Mouse (Mus musculus): ENCODE results near the gene Cpd. TPM values are rescaled to one million over a fixed set of nuclear protein-coding genes. Genes with fewer than 3 reads are reported as not detected.
A peak's percentile ranks its signal among the peaks of the same experiment; 100 is the strongest.

Cpd gene
- polyA plus RNA-seq, 1 experiment from 2014 or later: 5.9 TPM

DNA sequence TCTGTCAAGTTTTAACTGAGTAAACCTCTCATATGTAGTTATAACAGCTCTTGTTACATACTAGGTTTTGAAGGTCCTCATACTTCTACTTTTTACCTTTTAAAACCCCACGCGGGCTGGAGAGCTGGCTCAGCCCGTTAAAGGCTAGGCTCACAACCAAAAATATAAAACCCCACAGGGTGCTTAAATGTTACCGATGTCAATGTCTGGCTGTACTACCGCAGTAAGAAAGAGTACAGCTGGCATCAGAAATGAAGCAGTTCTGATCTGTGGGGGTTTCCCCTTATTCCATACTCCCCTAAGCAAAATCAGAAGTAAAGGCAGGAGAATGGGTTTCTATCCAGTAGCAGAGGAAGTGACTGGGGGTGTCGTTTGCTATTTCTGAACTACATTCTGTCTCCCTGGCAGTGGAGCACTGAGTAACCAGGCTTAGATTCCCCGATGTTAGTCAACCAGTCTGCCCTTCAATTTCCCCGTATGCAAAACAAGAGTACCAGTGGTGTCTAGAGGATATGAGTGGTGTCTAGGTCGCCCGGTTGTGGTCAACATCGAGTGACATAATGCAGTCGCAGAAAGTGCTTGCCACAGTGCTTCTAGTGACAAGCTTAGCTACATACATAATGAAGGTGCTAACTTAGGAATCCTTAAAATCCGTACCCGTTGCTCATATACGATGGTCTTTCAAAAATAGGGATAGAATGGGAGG lies 1.4 kb downstream of the Cpd start:
- H3K27ac ChIP-seq (replicated peaks): no peak overlapping the region
- H3K4me3 ChIP-seq: peak overlapping the region; percentile 93
- H3K4me2 ChIP-seq: peak overlapping the region; percentile 99
- H3K4me1 ChIP-seq (replicated peaks): peaks cover 46% of the 10 kb centered on the region
- H3K36me3 ChIP-seq: no peaks in the 10 kb centered on the region
- 40% methylated on average over 15 of the region's 15 CpGs for WGBS
- H3K9me3 ChIP-seq: no peaks in the 10 kb centered on the region
- H3K27me3 ChIP-seq: no peaks in the 10 kb centered on the region
- ATAC-seq (ENCODE audit: low read depth): no peak
- H3K9ac ChIP-seq: peak overlapping the region; percentile 93

DNA sequence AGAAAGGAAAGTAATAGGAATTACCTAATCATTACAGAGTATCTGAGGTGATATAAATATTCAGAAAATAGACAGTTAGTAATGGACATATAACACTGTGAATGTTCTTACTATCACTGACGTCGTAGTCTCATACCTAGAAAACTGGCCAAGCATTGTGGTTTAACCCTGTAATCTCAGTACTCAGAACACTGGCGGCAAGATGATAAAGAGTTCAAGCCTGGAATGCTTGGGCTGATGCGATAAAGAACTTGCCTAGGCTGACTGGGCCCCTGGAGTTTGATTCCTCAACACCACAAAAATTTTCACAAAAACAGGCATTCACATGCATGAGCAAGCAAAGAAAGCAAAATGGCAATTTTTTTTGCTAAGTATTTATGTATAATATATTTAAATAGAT lies 8.2 kb downstream of the Cpd start:
- Histone ChIP-seq H3K4me3 (no peak overlapping the region), H3K4me1 (replicated peaks) (peaks cover 16% of the 10 kb centered on the region), H3K27ac (replicated peaks) (no peak overlapping the region), H3K9ac (no peak overlapping the region), H3K27me3 (no peaks in the 10 kb centered on the region), H3K9me3 (no peaks in the 10 kb centered on the region), H3K4me2 (no peak overlapping the region), H3K36me3 (peaks cover 11% of the 10 kb centered on the region; the same call in 1 of the 2 replicates)
- WGBS: 88% methylated on average over 4 of the region's 4 CpGs
- no peak for ATAC-seq (ENCODE audit: low read depth)

DNA sequence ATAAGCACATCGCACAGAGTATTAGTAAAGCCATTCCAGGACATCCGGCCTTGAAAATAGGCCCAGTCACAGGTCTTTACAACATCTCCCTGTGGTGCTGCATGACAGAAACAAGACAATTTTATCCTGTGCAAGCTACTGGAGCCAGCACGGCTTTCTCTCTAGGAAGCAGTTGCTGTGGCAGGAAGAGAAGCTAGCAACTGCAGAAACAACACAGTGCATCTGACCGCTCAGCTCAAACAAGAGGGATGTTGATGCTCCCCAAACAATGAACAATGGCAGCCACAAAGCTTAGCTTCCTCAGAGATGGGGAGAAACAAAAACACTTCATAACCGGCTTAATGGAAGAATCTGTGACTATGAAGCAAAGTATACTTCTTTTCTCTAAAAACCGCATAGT lies 10.5 kb downstream of the Cpd start:
- Histone ChIP-seq H3K9ac (no peak overlapping the region), H3K4me3 (no peak overlapping the region), H3K36me3 (peaks cover 11% of the 10 kb centered on the region; the same call in 1 of the 2 replicates), H3K27me3 (no peaks in the 10 kb centered on the region), H3K9me3 (no peaks in the 10 kb centered on the region), H3K27ac (replicated peaks) (peak overlapping the region; percentile 42; the same call in 1 of the 2 replicates), H3K4me1 (replicated peaks) (no peaks in the 10 kb centered on the region), H3K4me2 (no peak overlapping the region)
- 76% methylated on average over 6 of the region's 6 CpGs for WGBS
- ATAC-seq (ENCODE audit: low read depth): no peak

DNA sequence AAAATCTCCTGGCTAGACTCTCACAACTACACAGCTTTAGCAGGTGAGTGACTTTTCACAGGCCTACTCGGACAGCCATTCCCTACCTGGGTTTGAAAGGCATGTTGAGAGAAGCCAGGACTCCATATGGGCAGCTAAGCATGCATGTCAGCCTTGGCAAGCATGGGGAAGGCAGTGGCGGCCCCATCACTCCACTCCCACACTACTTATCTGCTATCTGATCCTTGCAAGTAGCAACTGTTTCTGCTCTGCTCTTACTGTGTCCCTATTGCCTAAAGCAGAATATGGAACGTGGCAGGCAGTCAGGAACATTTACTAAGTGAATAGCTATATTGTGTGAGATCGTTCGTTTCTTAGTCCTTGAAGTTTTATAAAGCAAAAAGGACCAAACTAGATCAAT lies 10.9 kb downstream of the Cpd start:
- Histone ChIP-seq H3K4me3 (no peak overlapping the region), H3K9ac (no peak overlapping the region), H3K4me2 (no peak overlapping the region), H3K9me3 (no peaks in the 10 kb centered on the region), H3K36me3 (peaks cover 11% of the 10 kb centered on the region; the same call in 1 of the 2 replicates), H3K4me1 (replicated peaks) (no peaks in the 10 kb centered on the region), H3K27me3 (no peaks in the 10 kb centered on the region), H3K27ac (replicated peaks) (peak overlapping the region; percentile 42; the same call in 1 of the 2 replicates)
- WGBS: 76% methylated on average over 5 of the region's 5 CpGs
- no peak for ATAC-seq (ENCODE audit: low read depth)

DNA sequence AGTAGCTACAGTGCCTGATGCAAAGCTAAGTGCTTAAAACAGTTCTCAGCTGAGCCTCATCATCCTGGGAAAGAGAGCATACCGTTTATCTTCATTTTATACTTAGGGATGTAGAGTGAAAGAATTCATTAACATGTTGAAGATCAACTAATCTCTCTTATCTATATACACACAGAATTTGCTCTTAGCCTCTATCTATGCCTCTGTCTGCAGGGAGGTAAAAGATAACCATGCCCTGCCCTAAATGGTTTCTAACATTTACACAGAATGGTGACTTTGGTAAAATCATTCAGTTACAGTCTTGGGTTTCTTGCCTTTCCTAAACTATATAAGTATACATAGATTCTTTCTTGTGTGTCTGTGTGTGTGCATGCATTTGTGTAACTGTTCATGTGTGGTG lies 12.2 kb downstream of the Cpd start:
- 97% methylated on average over 1 of the region's 1 CpGs for WGBS
- Histone ChIP-seq H3K4me1 (replicated peaks) (no peaks in the 10 kb centered on the region), H3K27me3 (no peaks in the 10 kb centered on the region), H3K4me2 (no peak overlapping the region), H3K9me3 (no peaks in the 10 kb centered on the region), H3K9ac (no peak overlapping the region), H3K27ac (replicated peaks) (no peak overlapping the region), H3K36me3 (peaks cover 7% of the 10 kb centered on the region; the same call in 1 of the 2 replicates), H3K4me3 (no peak overlapping the region)
- no peak for ATAC-seq (ENCODE audit: low read depth)

DNA sequence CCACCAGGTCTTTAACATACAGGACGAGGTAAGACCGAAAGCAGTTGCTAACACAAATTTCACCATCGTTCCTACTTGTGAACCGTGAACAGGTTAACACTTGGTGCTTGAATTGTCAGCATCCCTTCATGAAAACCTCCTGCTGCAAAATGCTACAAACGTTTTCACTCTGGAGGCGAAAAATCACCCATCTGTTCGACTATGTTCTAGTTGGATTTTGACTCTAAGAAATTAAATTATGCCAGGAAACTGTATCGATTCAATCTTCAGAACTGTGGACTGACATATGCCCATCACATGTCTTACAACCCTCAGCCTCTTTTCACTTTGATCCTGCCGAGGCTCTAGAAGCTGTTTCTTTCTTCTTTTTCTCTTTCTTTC lies 21.9 kb downstream of the Cpd start:
- Histone ChIP-seq H3K27me3 (no peaks in the 10 kb centered on the region), H3K9ac (no peak overlapping the region), H3K36me3 (no peaks in the 10 kb centered on the region), H3K4me3 (no peak overlapping the region), H3K4me2 (no peak overlapping the region), H3K4me1 (replicated peaks) (peaks cover 8% of the 10 kb centered on the region; the same call in 1 of the 2 replicates), H3K27ac (replicated peaks) (no peak overlapping the region), H3K9me3 (no peaks in the 10 kb centered on the region)
- ATAC-seq (ENCODE audit: low read depth): no peak
- WGBS: 87% methylated on average over 9 of the region's 9 CpGs

DNA sequence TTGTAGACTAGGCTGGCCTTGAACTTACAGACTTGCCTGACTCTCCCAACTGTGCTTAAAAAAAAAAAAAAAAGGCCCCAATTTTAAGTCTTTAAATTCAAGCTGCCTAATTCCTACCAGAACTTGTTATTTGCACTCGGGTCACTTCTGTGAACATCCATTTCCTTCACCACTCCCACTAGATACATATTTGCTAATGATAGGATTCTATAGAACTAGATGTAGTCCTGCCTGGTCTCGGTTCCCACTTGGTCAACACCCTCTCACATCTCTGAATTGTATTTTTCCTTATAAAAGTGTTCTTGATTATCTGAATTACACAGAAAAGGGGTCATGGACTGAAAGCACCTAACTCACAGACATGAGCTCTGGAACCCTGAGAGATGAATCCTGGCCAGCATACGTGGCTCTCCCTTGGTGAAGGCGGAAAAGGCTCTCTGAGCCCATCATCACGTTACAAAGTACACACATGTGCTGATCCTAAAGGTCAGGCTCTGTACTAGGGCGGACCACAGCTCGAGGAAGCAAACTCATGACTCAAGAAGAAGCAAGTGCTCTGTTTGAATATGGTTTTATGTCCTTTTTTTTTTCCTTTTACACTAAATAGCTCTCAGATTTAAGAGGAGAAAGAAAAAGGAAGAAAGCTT lies 22.5 kb downstream of the Cpd start:
- Histone ChIP-seq H3K9me3 (no peaks in the 10 kb centered on the region), H3K9ac (no peak overlapping the region), H3K4me3 (no peak overlapping the region), H3K4me2 (no peak overlapping the region), H3K27ac (replicated peaks) (no peak overlapping the region), H3K4me1 (replicated peaks) (peaks cover 8% of the 10 kb centered on the region; the same call in 1 of the 2 replicates), H3K27me3 (no peaks in the 10 kb centered on the region), H3K36me3 (no peaks in the 10 kb centered on the region)
- 88% methylated on average over 7 of the region's 7 CpGs for WGBS
- no peak for ATAC-seq (ENCODE audit: low read depth)

DNA sequence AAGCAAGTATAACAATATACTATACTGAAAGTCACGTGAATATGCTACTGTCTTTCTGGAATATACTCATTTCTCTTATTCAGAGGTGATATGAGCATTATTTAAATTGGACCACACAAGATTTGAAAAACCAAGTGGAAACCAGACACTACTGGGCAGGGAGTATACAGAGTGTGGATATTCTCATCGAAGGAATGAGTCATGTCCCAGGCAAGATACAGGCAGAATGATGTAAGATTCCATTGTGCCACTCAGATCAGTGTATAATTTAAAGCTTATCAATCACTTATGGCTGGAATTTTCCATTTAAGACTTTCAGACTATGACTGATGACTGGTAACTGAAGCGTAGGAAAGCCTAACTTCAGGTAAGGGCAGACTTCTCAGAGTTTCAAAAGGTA lies 23.2 kb downstream of the Cpd start:
- no peak for ATAC-seq (ENCODE audit: low read depth)
- 89% methylated on average over 3 of the region's 3 CpGs for WGBS
- Histone ChIP-seq H3K4me2 (no peak overlapping the region), H3K36me3 (no peaks in the 10 kb centered on the region), H3K4me1 (replicated peaks) (peaks cover 8% of the 10 kb centered on the region; the same call in 1 of the 2 replicates), H3K9me3 (no peaks in the 10 kb centered on the region), H3K27me3 (no peaks in the 10 kb centered on the region), H3K4me3 (no peak overlapping the region), H3K9ac (no peak overlapping the region), H3K27ac (replicated peaks) (no peak overlapping the region)

DNA sequence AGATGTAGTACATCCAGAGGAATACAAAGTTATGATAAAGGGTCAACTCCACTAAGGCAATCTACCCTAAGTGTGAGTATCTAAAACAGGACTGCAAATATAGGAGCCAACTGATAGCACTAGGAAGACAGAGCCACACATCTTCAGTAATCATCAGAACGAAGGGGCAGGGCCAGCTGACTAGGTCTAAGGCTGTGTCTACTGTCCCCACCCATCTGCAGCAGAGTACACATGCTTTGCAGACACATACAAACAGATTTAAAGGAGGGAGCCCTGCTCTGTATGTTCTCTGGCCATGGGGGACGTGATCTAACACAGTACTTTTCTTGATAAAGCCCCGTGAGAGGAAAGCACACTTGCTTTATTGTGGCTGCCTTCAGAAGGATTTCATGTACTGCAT lies 25.5 kb downstream of the Cpd start:
- Histone ChIP-seq H3K27me3 (no peaks in the 10 kb centered on the region), H3K4me1 (replicated peaks) (peaks cover 5% of the 10 kb centered on the region; the same call in 1 of the 2 replicates), H3K9me3 (no peaks in the 10 kb centered on the region), H3K27ac (replicated peaks) (no peak overlapping the region), H3K4me2 (no peak overlapping the region), H3K9ac (no peak overlapping the region), H3K4me3 (no peak overlapping the region), H3K36me3 (no peaks in the 10 kb centered on the region)
- no peak for ATAC-seq (ENCODE audit: low read depth)
- 89% methylated on average over 3 of the region's 3 CpGs for WGBS

DNA sequence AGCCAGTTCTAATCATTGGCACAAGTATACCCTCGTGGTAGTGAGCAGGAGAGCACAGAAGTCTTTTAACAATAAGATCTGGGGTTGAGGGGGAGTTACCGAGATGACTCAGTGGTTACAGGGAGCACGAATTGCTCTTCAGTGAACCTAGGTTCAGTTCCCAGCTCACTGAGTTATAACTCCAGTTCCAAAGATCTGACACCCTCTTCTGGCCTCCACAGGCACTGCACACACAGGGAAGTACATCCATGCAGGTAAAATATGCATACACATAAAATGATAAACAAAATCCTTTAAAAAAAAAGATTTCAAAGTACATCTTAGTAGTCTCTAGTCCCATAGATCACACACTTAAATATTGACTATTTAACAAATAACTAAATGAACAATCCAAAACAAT lies 29.2 kb downstream of the Cpd start:
- WGBS: 86% methylated on average over 3 of the region's 3 CpGs

DNA sequence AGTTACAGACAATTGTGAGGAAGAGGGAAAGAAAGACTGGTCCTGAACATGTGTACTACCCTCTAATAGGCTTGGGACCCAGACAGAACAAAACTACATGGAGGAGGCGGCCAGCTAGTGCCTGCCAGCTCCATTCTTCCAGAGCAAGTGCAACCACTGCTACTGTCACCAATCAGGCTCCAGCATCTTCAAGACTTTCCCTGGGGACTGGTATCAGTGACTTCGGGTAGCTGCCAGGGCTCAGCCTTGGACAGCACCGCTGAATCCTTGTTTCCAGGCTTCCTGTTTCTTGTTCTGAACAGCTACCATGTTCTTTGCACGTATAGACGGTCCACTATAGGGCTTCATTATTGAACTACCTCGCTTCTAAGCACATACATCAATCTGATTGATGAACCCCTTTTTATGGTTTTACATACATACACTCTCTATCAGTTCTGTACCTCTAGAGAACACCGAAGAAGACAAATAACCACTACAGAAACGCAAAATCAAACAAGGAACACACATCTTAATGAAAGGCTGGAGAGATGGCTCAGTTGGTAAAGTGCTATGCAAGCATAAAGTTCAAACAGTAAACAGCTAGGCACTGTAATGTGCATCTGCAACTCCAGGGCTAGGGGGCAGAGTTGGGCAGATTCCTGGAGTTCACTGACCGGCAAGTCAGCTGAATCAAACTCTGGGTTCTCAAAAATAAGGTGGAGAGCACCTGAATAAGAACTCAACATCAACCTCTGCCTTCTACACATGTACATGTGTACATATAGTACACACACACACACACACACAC lies 35.9 kb downstream of the Cpd start:
- no peaks in the 10 kb centered on the region for H3K4me1 ChIP-seq (replicated peaks)
- no peaks in the 10 kb centered on the region for H3K27me3 ChIP-seq
- H3K4me3 ChIP-seq: no peak overlapping the region
- H3K9ac ChIP-seq: no peak overlapping the region
- H3K27ac ChIP-seq (replicated peaks): no peak overlapping the region
- ATAC-seq (ENCODE audit: low read depth): no peak
- peaks cover 46% of the 10 kb centered on the region for H3K36me3 ChIP-seq
- no peak overlapping the region for H3K4me2 ChIP-seq
- no peaks in the 10 kb centered on the region for H3K9me3 ChIP-seq
- 83% methylated on average over 9 of the region's 9 CpGs for WGBS

More for the DNA sequence above, 29.2 kb downstream of the Cpd start:
- no peaks in the 10 kb centered on the region for H3K27me3 ChIP-seq
- peaks cover 8% of the 10 kb centered on the region for H3K36me3 ChIP-seq
- no peaks in the 10 kb centered on the region for H3K4me1 ChIP-seq (replicated peaks)
- H3K4me2 ChIP-seq: no peak overlapping the region
- H3K27ac ChIP-seq (replicated peaks): no peak overlapping the region
- no peak for ATAC-seq (ENCODE audit: low read depth)
- no peaks in the 10 kb centered on the region for H3K9me3 ChIP-seq
- H3K9ac ChIP-seq: no peak overlapping the region
- no peak overlapping the region for H3K4me3 ChIP-seq

DNA sequence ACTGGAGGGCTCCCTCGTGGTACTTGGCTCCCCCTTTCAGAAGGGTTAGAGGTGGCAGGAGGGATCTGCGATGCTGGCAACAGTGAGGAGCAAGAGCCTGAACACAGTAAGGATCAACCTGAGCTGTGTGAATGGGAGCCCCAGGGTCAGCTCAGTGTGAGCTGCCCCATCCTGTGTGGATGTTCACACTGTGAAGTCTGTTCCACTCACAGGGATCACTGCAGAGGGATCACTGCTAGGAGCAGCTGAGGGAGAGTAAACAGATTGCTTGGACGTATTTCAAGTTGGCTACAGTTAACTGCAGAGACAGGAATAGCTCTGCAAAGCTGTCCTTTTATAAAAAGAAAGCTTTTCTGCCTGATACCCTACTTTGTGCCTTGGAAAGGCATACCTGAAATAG lies 37.4 kb downstream of the Cpd start:
- Histone ChIP-seq H3K27ac (replicated peaks) (no peak overlapping the region), H3K4me3 (no peak overlapping the region), H3K9ac (no peak overlapping the region), H3K36me3 (peaks cover 58% of the 10 kb centered on the region), H3K4me1 (replicated peaks) (no peaks in the 10 kb centered on the region), H3K9me3 (no peaks in the 10 kb centered on the region), H3K27me3 (no peaks in the 10 kb centered on the region), H3K4me2 (no peak overlapping the region)
- ATAC-seq (ENCODE audit: low read depth): no peak
- 71% methylated on average over 3 of the region's 3 CpGs for WGBS
